Mouse (Mus musculus) olfactory bulb, adult 2 months (tissue): Measurements from ENCODE around the gene Lyg1. TPM values are rescaled to one million over a fixed set of nuclear protein-coding genes. Genes with fewer than 3 reads are reported as not detected.

ENCODE experiments used
- H3K27ac ChIP-seq: fragments of 200-500 bp; 2 replicates; pipeline ENCODE4 v1.5.1; 2012; ENCODE audit warnings: low read depth, low read length; ENCODE audit not compliant: insufficient read depth
- H3K4me1 ChIP-seq: fragments of 200-500 bp; 2 replicates; pipeline ENCODE4 v1.6.1; 2012; ENCODE audit warnings: low read length; ENCODE audit not compliant: control insufficient read depth, insufficient read depth
- H3K4me3 ChIP-seq: fragments of 200-500 bp; 2 replicates; pipeline ENCODE4 v1.5.1; 2012; ENCODE audit warnings: mild to moderate bottlenecking, low read depth, low read length, moderate library complexity; ENCODE audit not compliant: insufficient read depth
- CTCF ChIP-seq: fragments of 200-500 bp; IDR thresholded peaks from 2 replicates; pipeline ENCODE4 v1.5.1; 2012; ENCODE audit warnings: low read depth, mild to moderate bottlenecking, low read length, moderate library complexity; ENCODE audit not compliant: insufficient read depth
- POLR2A ChIP-seq: fragments of 200-500 bp; IDR thresholded peaks from 2 replicates; pipeline ENCODE4 v1.6.1; 2012; ENCODE audit warnings: mild to moderate bottlenecking, low read depth, low read length, moderate library complexity; ENCODE audit not compliant: insufficient read depth
- WGBS: fragments of 180-500 bp; shearing (Covaris S2); methylation state at CpG from one replicate; pipeline ENCODE4 v1.1.7; 2018; 5-methylcytosine and 5-hydroxymethylcytosine counted together
- polyA plus RNA-seq: library from polyadenylated mRNA; stranded (reverse); fragments of >200 nt; gene quantifications from 2 replicates; pipeline ENCODE4 v1.2.4, GENCODE M21; 2012; ENCODE audit warnings: low replicate concordance; ENCODE audit not compliant: missing spikeins, insufficient read depth, insufficient read length

Gene Lyg1
- not detected in 2 replicates for polyA plus RNA-seq

GRCm38 (mm10) chr1:37957659-37958058 is at the start of gene Lyg1:
Gene Lyg1 (minus strand): TSS chr1:37957759.
- whole genome bisulfite sequencing, result 82% methylated on average over 5 of the region's 5 CpGs
- Histone ChIP-seq H3K27ac (no peak within 1 kb of the TSS), H3K4me1 (no peaks in the 10 kb centered on the region), H3K4me3 (no peak within 1 kb of the TSS)
- TF ChIP-seq POLR2A (no peak), CTCF (no peak)

GRCm38 (mm10) chr1:38006741-38007140 is 49.2 kb upstream of the Lyg1 start:
- no peak overlapping the region for H3K27ac ChIP-seq

DNA sequence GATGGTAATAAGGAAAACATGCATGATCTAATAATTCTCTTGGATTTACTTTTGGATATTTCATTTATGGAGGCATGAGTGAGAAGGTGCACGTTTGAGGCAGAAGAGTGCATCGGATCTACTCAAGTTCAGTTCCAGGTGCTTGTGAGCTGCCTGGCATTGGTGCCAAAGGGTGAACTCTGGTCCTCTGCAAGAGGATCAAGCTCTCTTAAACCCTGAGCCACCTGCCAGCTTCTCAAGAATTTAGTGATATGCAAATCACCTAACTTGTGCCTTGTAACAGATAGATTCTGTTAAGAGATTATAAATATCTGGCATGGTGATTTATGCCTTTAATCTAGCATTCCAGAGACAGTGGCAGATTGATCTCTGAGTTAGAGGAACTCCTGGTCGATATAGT is 45.5 kb upstream of the Lyg1 start:
- Histone ChIP-seq H3K4me1 (no peaks in the 10 kb centered on the region), H3K27ac (no peak overlapping the region), H3K4me3 (no peak overlapping the region)
- 83% methylated on average over 3 of the region's 3 CpGs for WGBS
- no peak for TF ChIP-seq CTCF
- TF ChIP-seq POLR2A, result no peak

More at GRCm38 (mm10) chr1:38006741-38007140, 49.2 kb upstream of the Lyg1 start:
- Histone ChIP-seq H3K4me1 (no peaks in the 10 kb centered on the region), H3K4me3 (no peak overlapping the region)
- TF ChIP-seq POLR2A, result no peak
- no peak for TF ChIP-seq CTCF
- 45% methylated on average over 3 of the region's 3 CpGs for WGBS

GRCm38 (mm10) chr1:38001956-38002355 is 44.4 kb upstream of the Lyg1 start:
- Histone ChIP-seq H3K4me1 (no peaks in the 10 kb centered on the region), H3K27ac (no peak overlapping the region), H3K4me3 (no peak overlapping the region)
- 88% methylated on average over 9 of the region's 9 CpGs for WGBS
- TF ChIP-seq POLR2A, result no peak
- TF ChIP-seq CTCF, result no peak

DNA sequence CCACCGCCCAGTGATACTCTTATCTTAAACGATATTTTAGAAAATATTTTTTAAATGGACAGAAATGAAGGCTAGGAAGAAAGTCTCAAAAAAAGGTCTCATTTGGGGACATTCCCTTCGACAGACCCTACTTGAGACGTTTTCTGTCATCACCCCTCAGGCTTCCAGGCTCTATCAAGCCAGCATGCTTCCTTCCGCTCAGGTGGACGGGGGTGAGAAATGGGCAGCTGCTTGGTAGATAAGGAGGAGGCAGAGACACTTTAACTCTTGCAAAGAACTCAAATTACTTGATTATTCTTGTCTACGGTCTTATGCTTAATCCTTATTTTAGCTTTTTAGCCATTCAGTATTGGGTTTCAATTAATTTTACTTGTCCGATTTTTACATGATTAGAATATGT is 43.3 kb upstream of the Lyg1 start:
- Histone ChIP-seq H3K4me1 (no peaks in the 10 kb centered on the region), H3K4me3 (no peak overlapping the region), H3K27ac (no peak overlapping the region)
- TF ChIP-seq POLR2A (no peak), CTCF (no peak)
- 94% methylated on average over 8 of the region's 8 CpGs for WGBS

DNA sequence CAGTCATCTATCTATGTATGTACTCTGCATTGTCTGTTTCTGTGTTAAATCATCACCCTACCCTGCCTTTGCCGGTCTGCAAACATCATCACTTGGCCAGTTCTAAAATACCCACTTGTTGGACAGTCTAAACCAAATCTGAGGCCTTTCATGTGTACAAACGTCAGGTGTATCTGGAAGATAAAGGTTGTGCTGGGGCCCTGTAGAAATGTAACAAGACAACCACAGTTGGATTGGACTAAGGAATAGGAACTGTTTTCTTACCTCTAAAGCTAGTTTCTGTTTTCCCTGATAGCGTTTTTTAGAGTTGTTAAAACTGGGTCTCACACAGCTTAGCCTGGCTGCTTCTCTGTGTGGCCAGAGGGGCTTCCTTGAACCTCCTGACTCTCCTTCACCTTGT is 42.0 kb upstream of the Lyg1 start:
- no peak for TF ChIP-seq CTCF
- TF ChIP-seq POLR2A, result no peak
- WGBS, result 74% methylated on average over 3 of the region's 3 CpGs
- Histone ChIP-seq H3K4me3 (no peak overlapping the region), H3K27ac (no peak overlapping the region), H3K4me1 (no peaks in the 10 kb centered on the region)

- no peak for TF ChIP-seq CTCF
- no peak for TF ChIP-seq POLR2A
- Histone ChIP-seq H3K27ac (no peak overlapping the region), H3K4me1 (no peaks in the 10 kb centered on the region), H3K4me3 (peak overlapping the region; percentile 82)
- 5% methylated on average over 45 of the region's 47 CpGs for WGBS
These were observed 41.0 kb upstream of the Lyg1 start for GRCm38 (mm10) chr1:37998371-37999199.

DNA sequence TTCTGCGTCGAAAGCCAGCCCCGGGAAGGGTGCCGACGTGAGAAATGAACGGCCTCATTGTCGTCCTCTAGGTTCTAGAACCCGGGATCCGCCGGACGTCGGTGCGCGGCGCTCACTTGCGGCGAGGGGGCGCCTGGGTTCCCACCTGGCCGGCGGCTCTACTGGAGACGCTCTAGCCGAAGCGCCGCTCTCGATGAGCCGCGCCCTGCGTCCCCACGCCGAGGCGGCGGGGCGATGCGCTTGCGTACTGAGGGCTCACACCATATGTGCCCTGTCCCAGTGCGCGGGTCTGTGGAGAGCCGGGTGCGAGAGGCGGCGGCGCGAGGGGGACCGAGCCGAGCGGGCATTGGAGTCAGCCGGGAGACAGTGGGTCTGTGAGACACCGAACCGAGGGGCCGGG is 40.3 kb upstream of the Lyg1 start, which contains the start of the genes Txndc9 and Eif5b:
TSS of gene Txndc9 (minus strand) at position 27 of the 400 bp plus-strand sequence.
TSS of gene Eif5b (plus strand) at position 144 of the 400 bp plus-strand sequence.
- Histone ChIP-seq H3K27ac (peak within 1 kb of the TSS; percentile 99), H3K4me3 (peak within 1 kb of the TSS; percentile 94), H3K4me1 (no peaks in the 10 kb centered on the region)
- peak; percentile 37; the same call in 1 of the 2 replicates for TF ChIP-seq CTCF
- peak; percentile 23; the same call in 1 of the 2 replicates for TF ChIP-seq POLR2A
- under 1% methylated on average over 50 of the region's 50 CpGs for WGBS

- Histone ChIP-seq H3K4me1 (no peaks in the 10 kb centered on the region), H3K4me3 (peak overlapping the region; percentile 94), H3K27ac (peak overlapping the region; percentile 99)
- TF ChIP-seq CTCF, result no peak
- peak; percentile 40 for TF ChIP-seq POLR2A
- under 1% methylated on average over 42 of the region's 42 CpGs for WGBS
These were observed 39.4 kb upstream of the Lyg1 start for GRCm38 (mm10) chr1:37996877-37997484.
